Mouse (Mus musculus) megakaryocyte progenitor cell, adult 5-6 weeks (primary cell): ENCODE data around the gene Wfdc16. TPM values are rescaled to one million over a fixed set of nuclear protein-coding genes. Genes with fewer than 3 reads are reported as not detected.
"Not testable (repeated sequence)": the region's sequence is repeated elsewhere in the genome, so short reads cannot be mapped to it uniquely, and the experiment has no call there.

Source experiments
- ATAC-seq: replicated peaks from 2 replicates; pipeline ENCODE4 v1.8.0; 2016; ENCODE audit warnings: mild to moderate bottlenecking, moderate TSS enrichment, inconsistent platforms; ENCODE audit not compliant: poor library complexity
- total RNA-seq, 2 experiments: library from RNA; stranded (forward) in 1 of 2; stranded (reverse) in 1 of 2; fragments of 157-497, 149-512 nt in 1 of 2; fragments of 200-1000 nt in 1 of 2; gene quantifications; 2 replicates each; pipeline versions ENCODE4 v1.2.3 to v1.2.4; 2015 to 2017

Wfdc16 gene
- total RNA-seq, 2 experiments from 2014 or later: 0.08 TPM; not detected in 1

- ATAC-seq: no peak
Observed at GRCm38 (mm10) chr2:164603482-164603881, 35.1 kb downstream of the Wfdc16 start.

GRCm38 (mm10) chr2:164600179-164600578 lies 38.4 kb downstream of the Wfdc16 start:
- 0 out of 2 replicates have a peak, but pooled peaks have one; percentile 17 for ATAC-seq

GRCm38 (mm10) chr2:164593494-164593893 lies 45.1 kb downstream of the Wfdc16 start, which contains the start of gene Eppin:
TSS of gene Eppin (minus strand) at chr2:164593594.
- no peak for ATAC-seq

GRCm38 (mm10) chr2:164592014-164592413 lies 46.6 kb downstream of the Wfdc16 start:
- ATAC-seq: peak; percentile 69

GRCm38 (mm10) chr2:164585025-164585725 lies 53.4 kb downstream of the Wfdc16 start, which contains the start of gene Wfdc6a:
TSS of gene Wfdc6a (minus strand) at chr2:164585447.
- ATAC-seq: not testable (repeated sequence)

Other genes starting within 250 kb of the Wfdc16 start
Only the 30 nearest of the 34 such genes appear.
- not detected in 2 replicates for gene Sdc4, start 194.9 kb downstream of the Wfdc16 start, total RNA-seq (2015)
- gene Sdc4, start 194.9 kb downstream of the Wfdc16 start, total RNA-seq (2017): 0.41 TPM in 1 of 2 replicates, not detected in the other
- gene Sys1, start 181.8 kb downstream of the Wfdc16 start, total RNA-seq (2015): 39.1 and 39.5 TPM in 2 replicates
- gene Sys1, start 181.8 kb downstream of the Wfdc16 start, total RNA-seq (2017): 11.2 and 20.0 TPM in 2 replicates
- gene Gm20458, start 177.8 kb downstream of the Wfdc16 start, total RNA-seq (2015): not detected in 2 replicates
- not detected in 2 replicates for gene Gm20458, start 177.8 kb downstream of the Wfdc16 start, total RNA-seq (2017)
- gene Trp53tg5, start 165.1 kb downstream of the Wfdc16 start, total RNA-seq (2015): not detected in 2 replicates
- not detected in 2 replicates for gene Trp53tg5, start 165.1 kb downstream of the Wfdc16 start, total RNA-seq (2017)
- 1.1 and 2.7 TPM in 2 replicates for gene Dbndd2, start 152.7 kb downstream of the Wfdc16 start, total RNA-seq (2015)
- 0.04 and 0.47 TPM in 2 replicates for gene Dbndd2, start 152.7 kb downstream of the Wfdc16 start, total RNA-seq (2017)
- gene Pigt, start 141.3 kb downstream of the Wfdc16 start, total RNA-seq (2015): 75.1 and 80.0 TPM in 2 replicates
- 34.3 and 42.0 TPM in 2 replicates for gene Pigt, start 141.3 kb downstream of the Wfdc16 start, total RNA-seq (2017)
- gene Wfdc2, start 76.4 kb downstream of the Wfdc16 start, total RNA-seq (2015): not detected in 2 replicates
- 1.8 TPM in 1 of 2 replicates, not detected in the other for gene Wfdc2, start 76.4 kb downstream of the Wfdc16 start, total RNA-seq (2017)
- gene Spint3, start 65.3 kb downstream of the Wfdc16 start, total RNA-seq (2015): not detected in 2 replicates
- gene Spint3, start 65.3 kb downstream of the Wfdc16 start, total RNA-seq (2017): not detected in 2 replicates
- not detected in 2 replicates for gene Wfdc6a, start 53.3 kb downstream of the Wfdc16 start, total RNA-seq (2015)
- not detected in 2 replicates for gene Wfdc6a, start 53.3 kb downstream of the Wfdc16 start, total RNA-seq (2017)
- not detected in 2 replicates for gene Eppin, start 45.2 kb downstream of the Wfdc16 start, total RNA-seq (2015)
- not detected in 2 replicates for gene Eppin, start 45.2 kb downstream of the Wfdc16 start, total RNA-seq (2017)
- gene Wfdc6b, start 25.3 kb downstream of the Wfdc16 start, total RNA-seq (2015): not detected in 2 replicates
- not detected in 2 replicates for gene Wfdc6b, start 25.3 kb downstream of the Wfdc16 start, total RNA-seq (2017)
- not detected in 2 replicates for gene Wfdc8, start 25.2 kb downstream of the Wfdc16 start, total RNA-seq (2015)
- not detected in 2 replicates for gene Wfdc8, start 25.2 kb downstream of the Wfdc16 start, total RNA-seq (2017)
- gene Wfdc10, start 17.2 kb upstream of the Wfdc16 start, total RNA-seq (2015): not detected in 2 replicates
- not detected in 2 replicates for gene Wfdc10, start 17.2 kb upstream of the Wfdc16 start, total RNA-seq (2017)
- not detected in 2 replicates for gene Wfdc9, start 17.8 kb upstream of the Wfdc16 start, total RNA-seq (2015)
- not detected in 2 replicates for gene Wfdc9, start 17.8 kb upstream of the Wfdc16 start, total RNA-seq (2017)
- gene Wfdc11, start 35.3 kb upstream of the Wfdc16 start, total RNA-seq (2015): not detected in 2 replicates
- gene Wfdc11, start 35.3 kb upstream of the Wfdc16 start, total RNA-seq (2017): not detected in 2 replicates
- not detected in 2 replicates for gene Wfdc13, start 46.3 kb upstream of the Wfdc16 start, total RNA-seq (2015)
- gene Wfdc13, start 46.3 kb upstream of the Wfdc16 start, total RNA-seq (2017): not detected in 2 replicates
- not detected in 2 replicates for gene Spint4, start 59.7 kb upstream of the Wfdc16 start, total RNA-seq (2015)
- gene Spint4, start 59.7 kb upstream of the Wfdc16 start, total RNA-seq (2017): not detected in 2 replicates
- not detected in 2 replicates for gene Spint5, start 76.5 kb upstream of the Wfdc16 start, total RNA-seq (2015)
- not detected in 2 replicates for gene Spint5, start 76.5 kb upstream of the Wfdc16 start, total RNA-seq (2017)
- gene Wfdc3, start 107.1 kb upstream of the Wfdc16 start, total RNA-seq (2015): 0.20 and 0.29 TPM in 2 replicates
- gene Wfdc3, start 107.1 kb upstream of the Wfdc16 start, total RNA-seq (2017): 0.41 TPM in 1 of 2 replicates, not detected in the other
- gene Dnttip1, start 107.2 kb upstream of the Wfdc16 start, total RNA-seq (2015): 24.1 and 31.3 TPM in 2 replicates
- 32.0 and 38.4 TPM in 2 replicates for gene Dnttip1, start 107.2 kb upstream of the Wfdc16 start, total RNA-seq (2017)
- 271 and 279 TPM in 2 replicates for gene Ube2c, start 131.1 kb upstream of the Wfdc16 start, total RNA-seq (2015)
- gene Ube2c, start 131.1 kb upstream of the Wfdc16 start, total RNA-seq (2017): 142 and 184 TPM in 2 replicates
- not detected in 2 replicates for gene Tnnc2, start 141.2 kb upstream of the Wfdc16 start, total RNA-seq (2015)
- not detected in 2 replicates for gene Tnnc2, start 141.2 kb upstream of the Wfdc16 start, total RNA-seq (2017)
- 0.42 and 0.49 TPM in 2 replicates for gene Snx21, start 147.0 kb upstream of the Wfdc16 start, total RNA-seq (2015)
- 0.37 and 0.88 TPM in 2 replicates for gene Snx21, start 147.0 kb upstream of the Wfdc16 start, total RNA-seq (2017)
- 13.2 and 14.2 TPM in 2 replicates for gene Acot8, start 166.1 kb upstream of the Wfdc16 start, total RNA-seq (2015)
- 22.2 and 26.4 TPM in 2 replicates for gene Acot8, start 166.1 kb upstream of the Wfdc16 start, total RNA-seq (2017)
- 4.3 and 6.7 TPM in 2 replicates for gene Zswim3, start 166.3 kb upstream of the Wfdc16 start, total RNA-seq (2015)
- gene Zswim3, start 166.3 kb upstream of the Wfdc16 start, total RNA-seq (2017): 2.5 and 2.8 TPM in 2 replicates
- 6.3 and 9.0 TPM in 2 replicates for gene Zswim1, start 183.9 kb upstream of the Wfdc16 start, total RNA-seq (2015)
- 3.1 and 4.4 TPM in 2 replicates for gene Zswim1, start 183.9 kb upstream of the Wfdc16 start, total RNA-seq (2017)
- not detected in 2 replicates for gene Spata25, start 189.7 kb upstream of the Wfdc16 start, total RNA-seq (2015)
- not detected in 2 replicates for gene Spata25, start 189.7 kb upstream of the Wfdc16 start, total RNA-seq (2017)
- gene Ctsa, start 194.1 kb upstream of the Wfdc16 start, total RNA-seq (2015): 69.5 and 69.8 TPM in 2 replicates
- gene Ctsa, start 194.1 kb upstream of the Wfdc16 start, total RNA-seq (2017): 71.5 and 77.0 TPM in 2 replicates
- gene Neurl2, start 194.7 kb upstream of the Wfdc16 start, total RNA-seq (2015): 3.4 and 4.3 TPM in 2 replicates
- gene Neurl2, start 194.7 kb upstream of the Wfdc16 start, total RNA-seq (2017): 0.57 and 1.9 TPM in 2 replicates
- 0.10 TPM in 1 of 2 replicates, not detected in the other for gene Pltp, start 218.9 kb upstream of the Wfdc16 start, total RNA-seq (2015)
- not detected in 2 replicates for gene Pltp, start 218.9 kb upstream of the Wfdc16 start, total RNA-seq (2017)